Mouse (Mus musculus): ENCODE data around the gene Robo3. TPM values are rescaled to one million over a fixed set of nuclear protein-coding genes. Genes with fewer than 3 reads are reported as not detected.

Robo3 gene
- polyA plus RNA-seq, 1 experiment from 2014 or later, result 0.12 TPM

- 15% methylated on average over 3 of the region's 3 CpGs for WGBS (ENCODE audit: insufficient replicate concordance)
- no peak overlapping the region for H3K27ac ChIP-seq
- no peak overlapping the region for H3K9ac ChIP-seq
- H3K36me3 ChIP-seq, result no peaks in the 10 kb centered on the region
- no peak overlapping the region for H3K4me2 ChIP-seq
- H3K9me3 ChIP-seq (replicated peaks), result no peaks in the 10 kb centered on the region
- H3K27me3 ChIP-seq, result peaks cover 92% of the 10 kb centered on the region
- ATAC-seq (ENCODE audit: low read depth) (no peak), DNase-seq (no peak)
- peaks cover 3% of the 10 kb centered on the region; the same call in 1 of the 2 replicates for H3K4me1 ChIP-seq (replicated peaks)
- no peak overlapping the region for H3K4me3 ChIP-seq (replicated peaks)
Measured at GRCm38 (mm10) chr9:37454991-37455390, 21.9 kb upstream of the Robo3 start.

- no peak overlapping the region for H3K4me3 ChIP-seq (replicated peaks)
- no peaks in the 10 kb centered on the region for H3K4me1 ChIP-seq (replicated peaks)
- H3K4me2 ChIP-seq, result no peak overlapping the region
- 11% methylated on average over 6 of the region's 6 CpGs for WGBS (ENCODE audit: insufficient replicate concordance)
- peaks cover 86% of the 10 kb centered on the region for H3K27me3 ChIP-seq
- no peaks in the 10 kb centered on the region for H3K9me3 ChIP-seq (replicated peaks)
- no peak for ATAC-seq (ENCODE audit: low read depth)
- H3K36me3 ChIP-seq, result no peaks in the 10 kb centered on the region
- H3K9ac ChIP-seq, result no peak overlapping the region
- no peak for DNase-seq
- H3K27ac ChIP-seq, result no peak overlapping the region
Measured at GRCm38 (mm10) chr9:37454011-37454492, 21.0 kb upstream of the Robo3 start.

- H3K4me2 ChIP-seq, result no peak overlapping the region
Measured at GRCm38 (mm10) chr9:37453328-37453727, 20.3 kb upstream of the Robo3 start.

GRCm38 (mm10) chr9:37452401-37452800 is 19.4 kb upstream of the Robo3 start:
- no peak overlapping the region for H3K4me3 ChIP-seq (replicated peaks)
- H3K9ac ChIP-seq, result no peak overlapping the region
- no peak overlapping the region for H3K27ac ChIP-seq
- no peak for ATAC-seq (ENCODE audit: low read depth)
- no peaks in the 10 kb centered on the region for H3K4me1 ChIP-seq (replicated peaks)
- H3K9me3 ChIP-seq (replicated peaks), result no peaks in the 10 kb centered on the region
- no peak for DNase-seq
- WGBS (ENCODE audit: insufficient replicate concordance), result 2% methylated on average over 5 of the region's 5 CpGs
- peaks cover 75% of the 10 kb centered on the region for H3K27me3 ChIP-seq
- no peak overlapping the region for H3K4me2 ChIP-seq
- H3K36me3 ChIP-seq, result no peaks in the 10 kb centered on the region

More at GRCm38 (mm10) chr9:37453328-37453727, 20.3 kb upstream of the Robo3 start:
- Histone ChIP-seq H3K36me3 (no peaks in the 10 kb centered on the region), H3K9ac (no peak overlapping the region), H3K9me3 (replicated peaks) (no peaks in the 10 kb centered on the region), H3K4me1 (replicated peaks) (no peaks in the 10 kb centered on the region), H3K27me3 (peaks cover 82% of the 10 kb centered on the region), H3K4me3 (replicated peaks) (no peak overlapping the region), H3K27ac (no peak overlapping the region)
- 34% methylated on average over 4 of the region's 4 CpGs for WGBS (ENCODE audit: insufficient replicate concordance)
- ATAC-seq (ENCODE audit: low read depth), result no peak
- DNase-seq, result no peak

- H3K4me3 ChIP-seq (replicated peaks), result no peak overlapping the region
- WGBS (ENCODE audit: insufficient replicate concordance), result 38% methylated on average over 3 of the region's 3 CpGs
- H3K4me1 ChIP-seq (replicated peaks), result no peaks in the 10 kb centered on the region
- no peaks in the 10 kb centered on the region for H3K9me3 ChIP-seq (replicated peaks)
- H3K27ac ChIP-seq, result no peak overlapping the region
- no peak overlapping the region for H3K9ac ChIP-seq
- no peaks in the 10 kb centered on the region for H3K36me3 ChIP-seq
- no peak overlapping the region for H3K4me2 ChIP-seq
- H3K27me3 ChIP-seq, result peaks cover 33% of the 10 kb centered on the region
- ATAC-seq (ENCODE audit: low read depth), result no peak
- DNase-seq, result no peak
Measured at GRCm38 (mm10) chr9:37437772-37438735, 5.0 kb upstream of the Robo3 start.

- H3K27me3 ChIP-seq, result peaks cover 57% of the 10 kb centered on the region
- no peaks in the 10 kb centered on the region for H3K9me3 ChIP-seq (replicated peaks)
- no peak overlapping the region for H3K4me3 ChIP-seq (replicated peaks)
- no peak for ATAC-seq (ENCODE audit: low read depth)
- H3K4me1 ChIP-seq (replicated peaks), result no peaks in the 10 kb centered on the region
- 5% methylated on average over 4 of the region's 4 CpGs for WGBS (ENCODE audit: insufficient replicate concordance)
- no peak overlapping the region for H3K27ac ChIP-seq
- DNase-seq, result no peak
- H3K4me2 ChIP-seq, result no peak overlapping the region
- H3K9ac ChIP-seq, result no peak overlapping the region
- no peaks in the 10 kb centered on the region for H3K36me3 ChIP-seq
Measured at GRCm38 (mm10) chr9:37435616-37436015, 2.6 kb upstream of the Robo3 start.

- no peak overlapping the region for H3K27ac ChIP-seq
- H3K36me3 ChIP-seq, result no peaks in the 10 kb centered on the region
- no peak overlapping the region for H3K4me2 ChIP-seq
- no peaks in the 10 kb centered on the region for H3K9me3 ChIP-seq (replicated peaks)
- DNase-seq (no peak), ATAC-seq (ENCODE audit: low read depth) (no peak)
- H3K4me3 ChIP-seq (replicated peaks), result no peak overlapping the region
- WGBS (ENCODE audit: insufficient replicate concordance), result 9% methylated on average over 14 of the region's 14 CpGs
- H3K9ac ChIP-seq, result no peak overlapping the region
- peaks cover 64% of the 10 kb centered on the region for H3K27me3 ChIP-seq
- H3K4me1 ChIP-seq (replicated peaks), result no peaks in the 10 kb centered on the region
Measured at GRCm38 (mm10) chr9:37434932-37435331, 1.9 kb upstream of the Robo3 start.

- peaks cover 73% of the 10 kb centered on the region for H3K27me3 ChIP-seq
- H3K4me2 ChIP-seq, result no peak overlapping the region
- H3K9ac ChIP-seq, result no peak overlapping the region
- H3K9me3 ChIP-seq (replicated peaks), result no peaks in the 10 kb centered on the region
- no peaks in the 10 kb centered on the region for H3K36me3 ChIP-seq
- no peaks in the 10 kb centered on the region for H3K4me1 ChIP-seq (replicated peaks)
- WGBS (ENCODE audit: insufficient replicate concordance), result under 1% methylated on average over 18 of the region's 18 CpGs
- ATAC-seq (ENCODE audit: low read depth) (no peak), DNase-seq (no peak)
- no peak overlapping the region for H3K4me3 ChIP-seq (replicated peaks)
- H3K27ac ChIP-seq, result no peak overlapping the region
Measured at GRCm38 (mm10) chr9:37433823-37434560, 946 bp upstream of the Robo3 start.

- H3K9ac ChIP-seq, result no peak overlapping the region
- no peak overlapping the region for H3K27ac ChIP-seq
- H3K4me2 ChIP-seq, result no peak overlapping the region
- 4% methylated on average over 16 of the region's 17 CpGs for WGBS (ENCODE audit: insufficient replicate concordance)
- DNase-seq, result no peak
- H3K4me3 ChIP-seq (replicated peaks), result peak overlapping the region; percentile 14; the same call in 1 of the 2 replicates
- H3K4me1 ChIP-seq (replicated peaks), result no peaks in the 10 kb centered on the region
- ATAC-seq (ENCODE audit: low read depth), result no peak
- no peaks in the 10 kb centered on the region for H3K9me3 ChIP-seq (replicated peaks)
- no peaks in the 10 kb centered on the region for H3K36me3 ChIP-seq
- H3K27me3 ChIP-seq, result peaks cover 90% of the 10 kb centered on the region
Measured at GRCm38 (mm10) chr9:37432026-37432666, 900 bp downstream of the Robo3 start.

GRCm38 (mm10) chr9:37430582-37430981 is 2.5 kb downstream of the Robo3 start:
- ATAC-seq (ENCODE audit: low read depth) (no peak), DNase-seq (peak; percentile 43)
- H3K27me3 ChIP-seq, result peaks cover 87% of the 10 kb centered on the region
- no peak overlapping the region for H3K4me2 ChIP-seq
- no peak overlapping the region for H3K9ac ChIP-seq
- H3K36me3 ChIP-seq, result no peaks in the 10 kb centered on the region
- no peak overlapping the region for H3K27ac ChIP-seq
- H3K9me3 ChIP-seq (replicated peaks), result no peaks in the 10 kb centered on the region
- no peaks in the 10 kb centered on the region for H3K4me1 ChIP-seq (replicated peaks)
- WGBS (ENCODE audit: insufficient replicate concordance), result 2% methylated on average over 12 of the region's 12 CpGs
- no peak overlapping the region for H3K4me3 ChIP-seq (replicated peaks)

- H3K4me2 ChIP-seq, result no peak overlapping the region
- H3K4me1 ChIP-seq (replicated peaks), result no peaks in the 10 kb centered on the region
- ATAC-seq (ENCODE audit: low read depth) (no peak), DNase-seq (no peak)
- no peak overlapping the region for H3K27ac ChIP-seq
- WGBS (ENCODE audit: insufficient replicate concordance), result 19% methylated on average over 26 of the region's 26 CpGs
- no peak overlapping the region for H3K9ac ChIP-seq
- no peaks in the 10 kb centered on the region for H3K9me3 ChIP-seq (replicated peaks)
- H3K27me3 ChIP-seq, result peaks cover 78% of the 10 kb centered on the region
- H3K36me3 ChIP-seq, result no peaks in the 10 kb centered on the region
- no peak overlapping the region for H3K4me3 ChIP-seq (replicated peaks)
Measured at GRCm38 (mm10) chr9:37429326-37429725, 3.7 kb downstream of the Robo3 start.

All from liver, embryonic 13.5 days (tissue).